Mouse (Mus musculus): ENCODE measurements around the gene Scrn2. TPM values are rescaled to one million over a fixed set of nuclear protein-coding genes. Genes with fewer than 3 reads are reported as not detected.

Scrn2 gene
- polyA plus RNA-seq, 1 experiment = 11.8 TPM

DNA sequence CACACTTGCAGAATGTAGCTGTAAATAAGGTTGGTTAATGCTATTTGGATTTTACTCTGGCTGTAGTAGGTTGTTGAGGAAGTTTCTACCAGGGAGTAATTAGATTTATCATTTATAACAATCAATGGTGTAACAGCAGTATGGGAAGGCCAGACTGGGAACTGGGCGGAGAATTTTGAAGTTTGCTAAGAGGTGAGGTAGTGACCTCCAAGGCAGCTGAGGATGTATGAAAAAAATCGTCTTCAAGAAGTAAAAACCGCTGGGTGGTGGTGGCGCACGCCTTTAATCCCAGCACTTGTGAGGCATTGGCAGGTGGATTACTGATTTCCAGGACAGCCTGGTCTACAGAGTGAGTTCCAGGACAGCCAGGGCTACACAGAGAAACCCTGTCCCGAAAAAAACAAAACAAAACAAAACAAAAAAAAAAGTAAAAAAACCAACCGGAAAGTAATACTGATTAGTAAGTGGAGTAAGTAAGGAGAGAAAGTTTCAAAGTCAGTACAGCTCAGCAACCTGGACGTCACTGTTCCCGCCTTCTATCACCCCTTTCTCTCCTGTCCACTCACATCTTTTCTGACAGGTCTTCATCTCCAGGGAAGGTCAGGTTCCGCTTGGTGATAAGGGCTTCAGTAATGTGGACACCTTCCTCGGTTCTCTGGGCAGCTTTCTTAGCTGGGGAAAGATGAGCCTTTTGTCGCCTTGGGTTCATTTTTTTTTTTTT is 10.7 kb downstream of the Scrn2 start:
- no peak for TF ChIP-seq CTCF (IDR thresholded peaks at IDR 0.05; ENCODE audit: borderline replicate concordance, extremely low read depth, insufficient read depth, insufficient read length)
- no peak for DNase-seq (ENCODE audit: low read depth)

- TF ChIP-seq CTCF (IDR thresholded peaks at IDR 0.05; ENCODE audit: borderline replicate concordance, extremely low read depth, insufficient read depth, insufficient read length) (no peak), POLR2A (IDR thresholded peaks at IDR 0.05; ENCODE audit: borderline replicate concordance, extremely low read depth, insufficient read depth, insufficient read length, poor library complexity, severe bottlenecking) (peak; percentile 56; the same call in 1 of the 2 replicates)
- peak; percentile 98 for DNase-seq (ENCODE audit: low read depth)
Measured at GRCm38 (mm10) chr11:97041022-97041899, 11.5 kb downstream of the Scrn2 start, which contains the start of the genes Lrrc46 and Mrpl10. TSS of gene Lrrc46 (minus strand) at chr11:97041407. TSS of gene Mrpl10 (plus strand) at chr11:97041560.

DNA sequence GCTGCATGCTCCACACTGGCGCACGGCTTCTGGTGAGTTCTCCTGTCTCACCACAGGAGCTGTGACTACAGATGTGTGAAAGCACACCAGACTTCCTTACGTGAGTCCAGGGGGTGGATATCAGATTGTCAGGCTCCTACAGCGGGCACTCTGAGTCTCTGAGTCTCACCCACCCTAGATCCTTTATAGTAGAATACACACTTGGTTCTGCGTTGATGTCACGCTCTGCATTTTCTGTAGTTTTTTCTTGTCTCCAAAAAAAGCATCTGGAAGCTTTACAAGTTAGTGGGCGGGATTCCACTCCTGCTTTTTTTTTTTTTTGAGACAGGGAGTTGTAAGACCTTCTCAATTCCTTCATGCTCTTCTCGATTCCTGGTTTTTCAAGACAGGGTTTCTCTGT is 15.2 kb downstream of the Scrn2 start:
- no peak for DNase-seq (ENCODE audit: low read depth)
- TF ChIP-seq POLR2A (IDR thresholded peaks at IDR 0.05; ENCODE audit: borderline replicate concordance, extremely low read depth, insufficient read depth, insufficient read length, poor library complexity, severe bottlenecking) (no peak), CTCF (IDR thresholded peaks at IDR 0.05; ENCODE audit: borderline replicate concordance, extremely low read depth, insufficient read depth, insufficient read length) (no peak)

DNA sequence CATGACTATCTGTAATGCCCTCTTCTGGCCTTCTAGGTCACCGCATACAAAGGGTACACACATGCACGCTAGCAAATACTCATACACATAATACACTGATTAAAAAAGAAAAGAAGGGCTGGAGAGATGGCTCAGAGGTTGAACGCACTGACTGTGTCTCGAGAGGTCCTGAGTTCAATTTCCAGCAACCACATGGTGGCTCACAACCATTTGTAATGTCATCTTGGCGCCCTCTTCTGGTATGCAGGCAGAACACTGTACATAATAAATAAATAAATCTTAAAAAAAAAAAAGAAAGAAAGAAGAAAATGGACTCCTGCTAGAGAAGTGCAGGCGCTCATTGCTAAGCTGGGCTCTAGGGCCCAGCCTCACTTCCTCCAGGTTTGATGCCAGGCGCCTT is 16.1 kb downstream of the Scrn2 start:
- DNase-seq (ENCODE audit: low read depth) = no peak
- TF ChIP-seq CTCF (IDR thresholded peaks at IDR 0.05; ENCODE audit: borderline replicate concordance, extremely low read depth, insufficient read depth, insufficient read length) (no peak), POLR2A (IDR thresholded peaks at IDR 0.05; ENCODE audit: borderline replicate concordance, extremely low read depth, insufficient read depth, insufficient read length, poor library complexity, severe bottlenecking) (no peak)

GRCm38 (mm10) chr11:97048090-97048650 is 18.4 kb downstream of the Scrn2 start:
- DNase-seq (ENCODE audit: low read depth) = no peak
- TF ChIP-seq POLR2A (IDR thresholded peaks at IDR 0.05; ENCODE audit: borderline replicate concordance, extremely low read depth, insufficient read depth, insufficient read length, poor library complexity, severe bottlenecking) = no peak
- TF ChIP-seq CTCF (IDR thresholded peaks at IDR 0.05; ENCODE audit: borderline replicate concordance, extremely low read depth, insufficient read depth, insufficient read length) = no peak

DNA sequence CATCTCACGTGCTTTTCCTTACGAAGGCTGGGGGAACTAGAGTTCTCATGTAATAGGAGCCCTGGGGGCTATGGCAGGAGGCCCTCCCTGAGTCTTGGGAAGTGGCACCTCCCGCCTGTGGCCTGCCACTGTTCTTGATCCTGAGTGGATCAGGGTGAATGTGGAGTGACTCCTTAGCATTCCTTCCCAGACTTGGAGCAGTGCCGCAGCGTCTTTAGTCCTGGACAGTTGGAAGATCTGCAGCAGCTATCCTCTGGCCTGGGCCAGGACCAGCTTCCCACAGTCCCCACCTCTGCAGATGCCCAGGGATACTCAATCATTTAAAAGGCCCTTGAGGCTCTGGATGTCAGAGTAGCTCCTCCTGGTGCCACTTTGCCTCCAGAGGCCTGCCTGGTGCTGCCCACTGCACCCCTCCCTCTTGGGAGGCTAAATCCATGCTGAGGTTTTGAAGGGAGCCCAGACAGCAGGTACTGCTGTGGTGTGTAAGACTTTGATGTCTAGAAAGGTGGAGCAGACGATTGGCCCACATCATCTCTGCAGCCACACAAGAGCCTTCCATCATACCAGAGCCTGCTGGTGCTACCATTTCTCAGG is 19.9 kb downstream of the Scrn2 start:
- no peak for DNase-seq (ENCODE audit: low read depth)

DNA sequence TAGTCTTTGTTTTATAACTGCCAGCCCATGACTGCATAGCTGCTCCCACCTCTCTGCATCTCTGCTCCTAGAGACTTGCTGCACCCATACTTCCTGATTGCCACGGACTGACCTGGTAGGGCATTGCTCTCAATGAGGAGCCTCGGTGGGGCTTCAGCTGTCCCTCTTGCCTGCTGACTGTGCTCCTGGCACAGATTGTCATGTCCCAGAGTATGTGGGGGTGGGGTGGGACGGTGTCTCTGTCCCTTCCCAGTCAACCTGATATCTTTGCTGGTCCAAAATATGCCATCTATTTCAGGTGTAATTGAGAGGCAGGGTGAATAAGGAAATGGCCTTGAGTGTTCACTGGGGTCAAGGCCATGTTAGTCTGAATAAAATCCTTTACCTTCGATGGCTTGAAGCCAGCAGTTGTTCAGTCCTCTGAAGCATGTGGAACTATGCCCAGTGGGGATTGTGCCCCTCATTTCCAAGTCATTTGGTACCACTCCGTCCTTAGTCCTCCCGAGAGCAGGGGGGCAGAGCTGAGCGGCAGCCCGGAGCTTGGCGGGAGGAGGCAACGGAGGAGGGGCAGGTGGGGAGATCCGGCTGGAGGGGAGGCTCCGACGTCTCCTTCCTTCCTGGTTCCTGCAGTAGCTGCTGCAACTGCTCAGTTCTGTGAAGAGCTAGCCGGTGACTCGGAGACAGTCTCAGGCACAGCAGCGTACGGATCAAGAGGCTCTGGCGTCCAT is 20.6 kb downstream of the Scrn2 start, which contains the start of gene Osbpl7:
TSS of gene Osbpl7 (plus strand) at position 413 of the 728 bp plus-strand sequence.
- TF ChIP-seq CTCF (IDR thresholded peaks at IDR 0.05; ENCODE audit: borderline replicate concordance, extremely low read depth, insufficient read depth, insufficient read length) (peak; percentile 26; the same call in 1 of the 2 replicates), POLR2A (IDR thresholded peaks at IDR 0.05; ENCODE audit: borderline replicate concordance, extremely low read depth, insufficient read depth, insufficient read length, poor library complexity, severe bottlenecking) (peak; percentile 40; the same call in 1 of the 2 replicates)
- peak; percentile 93 for DNase-seq (ENCODE audit: low read depth)

More for the DNA sequence above, 19.9 kb downstream of the Scrn2 start:
- TF ChIP-seq POLR2A (IDR thresholded peaks at IDR 0.05; ENCODE audit: borderline replicate concordance, extremely low read depth, insufficient read depth, insufficient read length, poor library complexity, severe bottlenecking) (no peak), CTCF (IDR thresholded peaks at IDR 0.05; ENCODE audit: borderline replicate concordance, extremely low read depth, insufficient read depth, insufficient read length) (no peak)

- TF ChIP-seq CTCF (IDR thresholded peaks at IDR 0.05; ENCODE audit: borderline replicate concordance, extremely low read depth, insufficient read depth, insufficient read length) = no peak
- peak; percentile 37 for DNase-seq (ENCODE audit: low read depth)
Measured at GRCm38 (mm10) chr11:97050944-97051586, 21.3 kb downstream of the Scrn2 start.

- no peak for TF ChIP-seq POLR2A (IDR thresholded peaks at IDR 0.05; ENCODE audit: borderline replicate concordance, extremely low read depth, insufficient read depth, insufficient read length, poor library complexity, severe bottlenecking)
- no peak for TF ChIP-seq CTCF (IDR thresholded peaks at IDR 0.05; ENCODE audit: borderline replicate concordance, extremely low read depth, insufficient read depth, insufficient read length)
Measured at GRCm38 (mm10) chr11:97052219-97052646, 22.5 kb downstream of the Scrn2 start.

GRCm38 (mm10) chr11:97063274-97063920 is 33.7 kb downstream of the Scrn2 start:
- TF ChIP-seq POLR2A (IDR thresholded peaks at IDR 0.05; ENCODE audit: borderline replicate concordance, extremely low read depth, insufficient read depth, insufficient read length, poor library complexity, severe bottlenecking) (no peak), CTCF (IDR thresholded peaks at IDR 0.05; ENCODE audit: borderline replicate concordance, extremely low read depth, insufficient read depth, insufficient read length) (no peak)
- DNase-seq (ENCODE audit: low read depth) = peak; percentile 82

More at GRCm38 (mm10) chr11:97052219-97052646, 22.5 kb downstream of the Scrn2 start:
- DNase-seq (ENCODE audit: low read depth) = no peak

All from brain, embryonic 14.5 days (tissue).